Mouse (Mus musculus) T-helper 1 cell (primary cell): Measurements from ENCODE around the gene Exosc1.

Experiments
- in situ Hi-C: fragments of 300-600 bp; cut with MboI, MseI; formaldehyde crosslinking; loops from one replicate; pipeline ENCODE4 v1.15.1; 2025; ENCODE audit warnings: high pct_unique_total_duplicates

Gene Exosc1

GRCm38 (mm10) chr19:41913774-41914591 is 19.2 kb downstream of the Exosc1 start:
- in situ Hi-C loops, result no loop called here

- in situ Hi-C loops, result no loop called here
These were observed 20.8 kb downstream of the Exosc1 start for GRCm38 (mm10) chr19:41912121-41913080.

DNA sequence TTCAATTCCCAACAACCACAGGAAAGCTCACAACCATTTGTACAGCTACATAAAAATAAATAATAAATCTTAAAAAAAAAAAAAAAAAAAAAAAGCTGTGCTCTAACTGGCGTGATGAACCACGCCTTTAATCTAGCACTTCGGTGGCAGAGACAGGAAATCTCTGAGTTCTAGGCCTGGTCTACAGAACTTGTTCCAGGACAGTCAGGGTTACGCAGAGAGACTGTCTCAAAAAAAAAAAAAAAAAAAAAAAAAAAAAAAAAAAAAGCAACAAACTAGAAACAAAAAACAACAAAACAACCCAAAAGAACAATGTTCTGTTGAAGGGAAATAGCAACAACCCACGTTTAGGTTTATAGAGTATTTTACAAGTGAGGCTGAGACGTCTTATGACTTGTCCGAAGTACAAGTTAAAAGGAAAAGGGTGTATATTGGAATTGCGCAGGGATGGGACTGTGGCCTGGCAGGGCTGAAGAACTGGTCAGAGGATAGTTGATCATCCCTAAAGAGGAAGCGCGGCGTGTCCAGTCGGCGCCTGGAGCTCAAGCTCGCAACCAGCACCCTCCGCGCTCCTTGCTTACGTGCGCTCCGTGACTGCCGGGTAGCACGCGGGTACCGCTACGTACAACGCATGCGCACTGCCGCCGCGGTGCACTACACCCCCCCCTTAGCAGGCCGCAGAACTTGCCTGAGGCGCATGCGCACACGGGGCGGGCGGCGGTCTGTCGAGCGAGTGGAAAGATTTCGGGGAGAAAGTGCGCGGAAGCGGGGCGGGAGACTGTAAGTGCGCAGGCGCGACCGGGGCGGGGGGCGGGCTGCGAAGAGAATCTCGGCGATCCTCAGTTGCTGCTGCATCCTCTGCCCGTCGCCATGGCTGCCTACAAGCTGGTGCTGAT is 21.8 kb downstream of the Exosc1 start, which contains the start of gene Pgam1:
Gene Pgam1, plus strand, starts transcription at position 746 of the 896 bp plus-strand sequence.
- in situ Hi-C loops, result no loop called here

DNA sequence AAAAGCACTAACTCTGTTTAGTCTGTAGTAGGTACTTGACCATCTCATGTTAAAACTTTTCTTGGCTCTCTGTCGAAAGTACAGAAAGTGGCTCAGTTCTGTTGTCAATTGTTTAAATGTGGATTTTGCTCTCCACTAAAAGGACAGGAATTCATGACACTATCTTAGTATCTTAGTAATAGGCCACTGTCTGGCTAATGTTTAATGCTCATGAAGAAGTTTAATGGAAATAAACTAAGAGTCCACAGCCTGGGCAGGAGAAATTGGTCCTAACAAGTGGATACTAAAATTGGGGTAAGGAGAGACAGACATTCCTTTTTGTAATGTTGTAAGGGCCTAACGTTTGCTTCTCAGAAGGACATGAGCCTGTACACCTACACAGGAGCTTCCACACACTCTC is 22.8 kb downstream of the Exosc1 start:
- in situ Hi-C loops, result no loop called here

DNA sequence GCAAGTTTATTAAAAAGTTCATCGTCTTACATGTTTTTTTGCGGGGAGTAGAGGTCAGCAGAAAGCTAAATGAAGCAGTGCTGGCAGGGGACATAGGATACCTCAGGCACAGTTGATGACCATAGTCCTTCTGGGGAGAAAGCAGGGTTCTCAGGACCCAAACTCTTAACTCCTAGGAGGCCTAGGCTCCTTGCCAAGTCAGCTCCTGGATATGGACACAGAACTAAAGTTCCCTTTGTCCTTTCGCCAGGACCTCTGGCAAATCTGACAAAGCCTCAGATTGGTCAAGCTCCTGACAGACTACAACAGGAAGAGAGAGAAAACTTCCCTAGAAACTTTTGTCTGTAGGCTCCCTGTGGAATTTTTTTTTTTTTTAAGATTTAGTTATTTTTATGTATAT is 24.5 kb downstream of the Exosc1 start:
- in situ Hi-C loops, result no loop called here

GRCm38 (mm10) chr19:41907079-41907760 is 26.0 kb downstream of the Exosc1 start:
- in situ Hi-C loops, result no loop called here

DNA sequence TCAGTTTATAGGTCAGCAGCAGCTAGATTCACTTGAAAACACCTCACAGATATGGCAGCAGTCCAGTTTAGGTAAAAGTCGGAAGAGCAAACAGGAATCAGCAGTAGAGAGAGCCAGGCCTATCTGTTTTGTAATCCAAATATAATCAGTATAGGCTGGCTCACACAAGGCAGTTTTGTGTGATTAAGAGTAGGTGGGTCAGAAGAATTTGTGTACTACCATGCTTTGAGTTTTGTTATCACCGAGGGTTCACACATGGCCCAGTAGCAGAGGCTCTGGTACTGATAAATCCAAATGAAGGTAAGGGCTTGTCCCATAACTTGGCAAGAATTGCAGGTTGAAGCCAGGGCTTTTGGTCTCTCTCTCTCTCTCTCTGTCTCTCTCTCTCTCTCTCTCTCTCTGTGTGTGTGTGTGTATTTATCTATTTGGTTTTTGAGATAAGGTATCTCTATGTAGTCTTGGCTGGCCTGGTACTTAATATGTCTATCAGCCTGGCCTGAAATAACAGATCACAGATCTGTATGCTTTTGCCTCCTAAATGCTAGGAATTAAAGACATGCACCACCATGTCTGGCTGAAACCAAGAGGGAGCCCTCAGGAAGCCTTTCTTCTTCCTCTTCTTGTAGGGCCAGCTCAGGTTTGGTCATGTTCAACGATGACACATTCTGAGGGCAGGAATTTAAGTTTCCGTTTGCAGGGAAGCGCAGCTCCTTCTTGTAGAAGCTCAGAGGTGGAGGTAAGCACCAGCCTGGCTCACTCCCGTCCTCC is 26.7 kb downstream of the Exosc1 start:
- in situ Hi-C loops, result no loop called here

DNA sequence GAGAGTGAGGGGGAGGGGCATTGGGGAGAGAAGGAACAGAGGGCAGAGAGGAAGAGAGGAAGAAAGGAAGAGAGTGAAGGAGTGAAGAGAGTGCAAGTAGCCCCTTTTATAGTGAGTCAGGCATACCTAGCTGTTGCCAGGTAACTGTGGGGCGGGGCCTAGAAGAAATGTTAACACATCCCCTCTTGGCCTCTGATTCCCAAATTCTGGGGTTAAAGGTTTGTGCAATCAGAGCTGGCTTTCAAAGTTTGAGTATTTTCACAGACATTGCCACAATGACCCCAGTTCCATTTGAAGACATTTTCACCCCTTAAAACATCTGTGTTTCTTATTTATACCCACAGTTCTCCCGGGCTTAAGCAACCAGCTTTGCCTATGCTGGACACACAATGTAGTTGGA is 28.0 kb downstream of the Exosc1 start:
- in situ Hi-C loops, result no loop called here

- in situ Hi-C loops, result no loop called here
These were observed 30.2 kb downstream of the Exosc1 start for GRCm38 (mm10) chr19:41902848-41903593.

DNA sequence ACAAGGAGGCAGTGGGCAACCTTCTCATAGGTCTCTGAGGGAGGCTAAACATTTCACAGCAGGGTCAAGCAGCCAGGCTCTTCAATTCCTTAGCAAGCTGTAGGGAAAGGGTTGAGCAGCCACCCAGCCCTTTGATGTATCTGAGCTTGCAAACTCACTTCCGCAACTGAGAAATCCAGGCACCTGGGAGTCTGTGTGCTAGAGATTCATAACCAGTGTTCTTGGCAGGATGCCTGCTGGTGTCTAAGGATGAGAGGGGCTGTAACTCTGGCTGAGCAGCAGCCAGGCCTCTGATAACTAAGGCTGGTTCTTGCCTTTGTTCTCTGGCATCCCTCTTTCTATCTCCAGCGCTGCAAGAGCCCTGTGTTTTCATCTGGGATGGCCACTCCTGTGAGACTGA is 31.5 kb downstream of the Exosc1 start:
- in situ Hi-C loops, result no loop called here

GRCm38 (mm10) chr19:41900495-41901090 is 32.6 kb downstream of the Exosc1 start:
- in situ Hi-C loops, result no loop called here

- in situ Hi-C loops, result no loop called here
These were observed 34.4 kb downstream of the Exosc1 start for GRCm38 (mm10) chr19:41898860-41899259.

- in situ Hi-C loops, result no loop called here
These were observed 36.9 kb downstream of the Exosc1 start for GRCm38 (mm10) chr19:41896319-41896711.

- in situ Hi-C loops, result no loop called here
These were observed 37.5 kb downstream of the Exosc1 start, which contains the start of gene Rrp12 for GRCm38 (mm10) chr19:41895460-41896318. TSS of gene Rrp12 (minus strand) at chr19:41896173.

DNA sequence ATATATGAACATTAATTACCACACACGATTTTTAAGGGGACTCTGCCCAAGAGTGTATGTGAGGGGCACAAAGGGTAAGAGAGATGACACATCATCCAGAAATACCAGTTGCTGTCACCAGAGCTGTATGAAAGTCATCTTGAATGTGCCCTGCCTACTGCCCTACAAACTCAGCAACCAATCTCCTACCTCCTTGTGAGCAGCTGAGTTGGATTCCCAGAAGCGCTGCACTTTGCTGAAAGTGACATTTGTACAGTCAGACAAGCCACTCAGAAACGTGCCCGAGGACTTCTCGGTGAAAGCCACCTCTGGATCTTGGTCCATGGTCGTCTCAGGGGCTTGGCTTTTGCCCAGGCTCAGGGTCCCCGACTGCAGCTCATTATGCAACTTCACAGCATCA is 38.3 kb downstream of the Exosc1 start:
- in situ Hi-C loops, result no loop called here

GRCm38 (mm10) chr19:41888191-41888590 is 45.0 kb downstream of the Exosc1 start:
- in situ Hi-C loops, result no loop called here

DNA sequence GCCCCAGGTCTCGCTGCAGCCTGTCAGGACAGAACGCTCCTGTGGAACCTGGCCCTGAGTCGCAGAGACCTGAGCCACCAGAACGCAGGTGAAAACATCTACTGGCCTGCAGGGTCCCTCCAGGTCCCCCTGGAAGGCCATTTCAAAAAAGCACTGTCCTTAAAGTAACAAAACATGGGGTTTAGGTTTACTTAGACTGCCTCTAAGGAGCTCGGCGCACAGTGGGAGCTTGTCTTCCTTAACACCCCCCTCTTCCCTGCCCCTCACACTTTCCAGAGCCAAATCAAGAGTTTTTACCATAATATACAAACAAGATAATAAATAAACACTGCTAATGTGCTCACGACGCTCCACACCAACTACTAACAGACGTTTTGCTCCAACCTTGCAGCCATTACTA is 49.3 kb downstream of the Exosc1 start:
- in situ Hi-C loops, result no loop called here

DNA sequence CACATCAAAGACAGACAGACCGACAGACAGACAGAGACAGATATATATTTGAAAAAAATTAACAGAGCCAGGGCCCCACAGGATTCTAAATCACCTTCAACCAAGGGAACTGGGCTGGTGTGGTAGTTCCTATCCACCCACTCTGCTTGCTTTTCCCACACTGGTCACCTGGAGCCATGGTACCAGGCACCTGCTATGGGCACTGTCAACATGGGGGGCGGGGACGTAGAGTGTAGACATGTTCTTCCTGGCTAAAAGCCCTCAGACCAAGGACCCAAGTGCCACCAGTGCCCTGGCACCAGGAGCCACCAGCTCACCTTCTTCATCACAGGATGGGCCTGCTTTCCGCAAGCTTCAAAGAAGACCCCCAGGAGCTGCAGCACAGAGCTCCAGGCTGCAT is 51.4 kb downstream of the Exosc1 start:
- in situ Hi-C loops, result no loop called here
